Mouse (Mus musculus) neural tube, embryonic 14.5 days (tissue): Measurements from ENCODE around the gene Msi1. TPM values are rescaled to one million over a fixed set of nuclear protein-coding genes. Genes with fewer than 3 reads are reported as not detected.
A peak's percentile ranks its signal among the peaks of the same experiment; 100 is the strongest.

Source experiments
- ATAC-seq: fragments of 200-750 bp; cut with Nextera tagmentation; 2 replicates; pipeline ENCODE4 v1.8.0; 2017; ENCODE audit warnings: low read depth, mild to moderate bottlenecking, moderate TSS enrichment, moderate library complexity
- H3K27ac ChIP-seq: fragments of 300-500 bp; sonication (generic); 2 replicates; pipeline ENCODE4 v1.5.1; 2014; ENCODE audit warnings: low read depth, mild to moderate bottlenecking, control low read depth, low read length, moderate library complexity, mixed read lengths
- H3K27me3 ChIP-seq: fragments of 300-500 bp; sonication (generic); 2 replicates; pipeline ENCODE4 v1.6.1; 2014; ENCODE audit warnings: low read length; ENCODE audit not compliant: control insufficient read depth, insufficient read depth
- H3K36me3 ChIP-seq: fragments of 300-500 bp; sonication (generic); 2 replicates; pipeline ENCODE4 v1.6.1; 2014; ENCODE audit warnings: low read length, mixed read lengths; ENCODE audit not compliant: control insufficient read depth, insufficient read depth
- H3K4me1 ChIP-seq: fragments of 300-500 bp; sonication (generic); 2 replicates; pipeline ENCODE4 v1.6.1; 2014; ENCODE audit warnings: low read length; ENCODE audit not compliant: control insufficient read depth, insufficient read depth
- H3K4me2 ChIP-seq: fragments of 300-500 bp; sonication (generic); 2 replicates; pipeline ENCODE4 v1.6.1; 2014; ENCODE audit warnings: mild to moderate bottlenecking, low read depth, low read length, control low read depth
- H3K4me3 ChIP-seq: fragments of 300-500 bp; sonication (generic); 2 replicates; pipeline ENCODE4 v1.5.1; 2014; ENCODE audit warnings: low read depth, low read length, control low read depth, mixed read lengths
- H3K9ac ChIP-seq: fragments of 300-500 bp; sonication (generic); replicated peaks from 2 replicates; pipeline ENCODE4 v1.6.1; 2014; ENCODE audit warnings: low read depth, mild to moderate bottlenecking, control low read depth, low read length, mixed read lengths
- H3K9me3 ChIP-seq: fragments of 300-500 bp; sonication (generic); 2 replicates; pipeline ENCODE4 v1.6.1; 2016; ENCODE audit warnings: low read length; ENCODE audit not compliant: control insufficient read depth
- WGBS: fragments of 180-500 bp; shearing (Covaris S2); extraction: QIAGEN DNeasy Blood & Tissue Kit; methylation state at CpG from one replicate; pipeline ENCODE4 v1.1.7; 2014; 5-methylcytosine and 5-hydroxymethylcytosine counted together
- polyA plus RNA-seq: library from polyadenylated mRNA; unstranded; fragments of >200 nt; fragmentation: Nextera tagmentation; extraction: Ambion mirVana; gene quantifications from 2 replicates; pipeline ENCODE4 v1.2.1, GENCODE M21; 2014

Gene Msi1
- polyA plus RNA-seq = 55.1 and 55.4 TPM in 2 replicates

DNA sequence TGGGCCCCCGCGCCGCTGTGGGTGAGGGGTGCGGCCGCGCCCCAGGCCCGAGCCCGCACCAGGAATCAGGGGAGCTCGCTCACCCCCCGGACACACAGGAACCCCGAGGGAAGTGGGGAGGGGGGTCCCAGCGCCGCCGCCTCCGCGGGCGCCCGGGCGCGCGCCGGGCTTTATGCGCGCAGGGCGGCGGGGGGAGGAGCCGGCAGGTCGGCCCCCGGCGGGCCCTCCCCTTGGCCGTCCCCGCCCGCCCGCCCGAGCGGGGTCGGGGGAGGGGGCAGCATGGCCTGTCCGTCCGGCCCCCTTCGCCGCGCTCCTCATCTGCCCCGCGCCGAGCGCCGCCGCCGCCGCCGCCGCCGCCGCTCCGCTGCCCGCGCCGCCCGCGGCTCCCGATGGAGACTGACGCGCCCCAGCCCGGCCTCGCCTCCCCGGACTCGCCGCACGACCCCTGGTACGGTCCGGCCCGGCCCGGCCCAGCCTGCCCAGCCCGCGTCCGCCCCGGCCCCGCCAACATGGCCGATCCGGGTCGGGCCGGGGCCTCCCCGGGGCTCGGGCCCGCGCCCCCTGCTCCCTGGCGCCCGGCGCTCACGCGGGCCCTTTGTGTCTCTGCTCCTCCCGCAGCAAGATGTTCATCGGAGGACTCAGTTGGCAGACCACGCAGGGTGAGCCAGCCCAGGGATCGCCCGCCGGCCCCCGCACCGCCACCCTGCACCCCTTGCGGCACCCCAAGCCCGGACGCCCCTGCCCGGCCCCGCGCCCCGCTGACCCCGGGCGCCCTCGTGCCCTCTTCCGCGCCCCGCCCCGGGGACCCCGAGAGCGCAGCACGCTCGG is at the start of gene Msi1:
Gene Msi1 (plus strand): TSS at position 241 of the 828 bp plus-strand sequence.
- Histone ChIP-seq H3K9me3 (no peaks in the 10 kb centered on the region), H3K27ac (peak within 1 kb of the TSS; percentile 91)

DNA sequence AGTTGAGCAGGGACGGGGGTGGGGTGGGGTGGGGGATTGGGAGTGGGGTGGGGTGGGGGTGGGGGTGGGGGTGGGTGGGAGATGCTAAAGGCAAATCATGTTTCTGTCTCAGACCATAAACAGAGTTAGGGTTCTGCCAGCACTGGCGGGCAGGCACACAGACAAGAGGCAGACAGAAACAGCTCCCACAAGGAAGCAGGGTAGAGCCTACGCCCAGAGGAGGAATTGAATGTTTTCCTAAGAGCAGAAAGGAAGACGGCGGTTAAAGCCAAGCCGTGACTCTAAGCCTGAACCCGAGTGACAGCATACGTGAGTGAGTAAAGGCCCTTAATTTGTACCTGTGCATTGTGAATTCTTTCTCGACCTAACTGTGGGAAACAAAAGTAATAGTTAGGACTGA is 37.5 kb upstream of the Msi1 start:
- no peaks in the 10 kb centered on the region for H3K9me3 ChIP-seq
- no peak overlapping the region for H3K4me2 ChIP-seq
- no peaks in the 10 kb centered on the region for H3K27me3 ChIP-seq
- H3K4me1 ChIP-seq = 0 out of 2 replicates have a peak, but pooled peaks cover 3% of the 10 kb centered on the region
- no peak for ATAC-seq
- H3K4me3 ChIP-seq = no peak overlapping the region
- no peak overlapping the region for H3K27ac ChIP-seq
- 29% methylated on average over 9 of the region's 9 CpGs for WGBS
- no peaks in the 10 kb centered on the region for H3K36me3 ChIP-seq
- no peak overlapping the region for H3K9ac ChIP-seq

More for the DNA sequence above, at the start of gene Msi1:
- H3K36me3 ChIP-seq = 0 out of 2 replicates have a peak, but pooled peaks cover 5% of the 10 kb centered on the region
- under 1% methylated on average over 43 of the region's 117 CpGs for WGBS
- H3K4me3 ChIP-seq = peak within 1 kb of the TSS; percentile 74
- H3K4me2 ChIP-seq = peak within 1 kb of the TSS; percentile 73
- H3K4me1 ChIP-seq = peaks cover 36% of the 10 kb centered on the region
- no peaks in the 10 kb centered on the region for H3K27me3 ChIP-seq
- peak; percentile 52 for ATAC-seq
- H3K9ac ChIP-seq = peak within 1 kb of the TSS; percentile 100

DNA sequence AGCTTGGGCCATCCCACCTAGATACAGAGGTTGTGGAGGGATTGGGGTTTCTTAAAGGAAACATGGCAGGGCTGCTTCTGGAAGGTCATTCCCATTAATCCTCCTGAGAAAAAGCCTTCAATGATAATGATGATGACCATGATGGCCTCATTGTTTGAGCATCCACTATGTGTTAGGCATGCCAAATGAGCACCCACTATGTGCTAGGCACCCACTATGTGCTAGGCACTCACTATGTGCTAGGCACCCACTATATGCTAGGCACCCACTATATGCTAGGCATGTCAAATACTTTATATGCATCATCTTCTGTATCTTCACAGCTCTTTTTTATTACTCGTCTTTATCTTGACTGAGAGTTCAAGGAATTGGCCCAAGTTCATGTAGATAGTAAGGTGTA is 36.4 kb upstream of the Msi1 start:
- H3K9ac ChIP-seq = no peak overlapping the region
- ATAC-seq = no peak
- WGBS = 87% methylated on average over 1 of the region's 1 CpGs

DNA sequence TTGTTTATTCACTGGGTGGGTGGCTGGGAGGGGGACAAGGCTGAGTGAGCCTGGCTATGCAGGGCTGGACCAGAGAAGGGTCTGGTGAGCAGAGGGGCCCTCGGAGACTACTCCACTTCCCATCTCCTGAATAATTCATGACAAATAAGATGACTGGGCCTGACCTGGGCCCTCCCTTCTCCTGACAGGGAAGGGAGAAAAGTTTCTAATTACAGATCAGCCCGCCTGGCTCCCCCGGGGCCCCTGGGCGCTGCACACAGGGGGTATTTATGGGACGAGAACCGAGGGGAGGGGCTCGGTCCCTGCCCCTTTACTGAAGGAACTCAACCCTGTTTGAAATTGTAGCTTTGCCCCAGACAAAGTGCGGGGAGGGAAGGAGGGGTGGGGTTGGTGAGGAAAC is 35.2 kb upstream of the Msi1 start:
- Histone ChIP-seq H3K27me3 (no peaks in the 10 kb centered on the region), H3K9me3 (no peaks in the 10 kb centered on the region), H3K4me1 (peaks cover 6% of the 10 kb centered on the region; the same call in 1 of the 2 replicates), H3K36me3 (no peaks in the 10 kb centered on the region), H3K4me2 (no peak overlapping the region), H3K9ac (no peak overlapping the region), H3K4me3 (no peak overlapping the region), H3K27ac (no peak overlapping the region)
- peak; percentile 55; the same call in 1 of the 2 replicates for ATAC-seq
- WGBS = 1% methylated on average over 8 of the region's 8 CpGs

More for the DNA sequence above, 36.4 kb upstream of the Msi1 start:
- no peaks in the 10 kb centered on the region for H3K27me3 ChIP-seq
- H3K4me3 ChIP-seq = no peak overlapping the region
- H3K4me1 ChIP-seq = 0 out of 2 replicates have a peak, but pooled peaks cover 3% of the 10 kb centered on the region
- H3K36me3 ChIP-seq = no peaks in the 10 kb centered on the region
- no peaks in the 10 kb centered on the region for H3K9me3 ChIP-seq
- H3K27ac ChIP-seq = no peak overlapping the region
- H3K4me2 ChIP-seq = no peak overlapping the region

DNA sequence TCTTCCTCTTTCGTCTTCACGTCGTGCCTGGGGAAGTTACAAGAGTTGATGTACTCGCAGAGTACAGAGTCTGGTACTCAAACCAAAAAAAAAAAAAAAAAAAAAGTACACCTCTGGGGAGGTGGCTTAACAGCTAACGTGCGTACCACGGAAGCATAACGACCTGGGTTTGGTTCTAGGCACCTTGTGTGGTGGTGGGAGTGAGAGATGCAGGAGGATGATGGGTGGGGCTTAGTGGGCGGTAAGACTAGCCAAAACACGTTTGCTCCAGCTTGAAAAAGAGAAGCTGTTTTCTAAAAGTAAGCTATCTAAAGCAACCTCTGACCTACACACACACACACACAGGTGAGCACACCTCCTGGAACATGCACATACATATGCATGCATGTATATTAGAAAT is 34.6 kb upstream of the Msi1 start:
- Histone ChIP-seq H3K27me3 (no peaks in the 10 kb centered on the region), H3K4me2 (no peak overlapping the region), H3K4me1 (peaks cover 6% of the 10 kb centered on the region; the same call in 1 of the 2 replicates), H3K27ac (no peak overlapping the region), H3K4me3 (no peak overlapping the region), H3K9ac (no peak overlapping the region), H3K36me3 (no peaks in the 10 kb centered on the region), H3K9me3 (no peaks in the 10 kb centered on the region)
- ATAC-seq = no peak
- WGBS = 30% methylated on average over 10 of the region's 10 CpGs

DNA sequence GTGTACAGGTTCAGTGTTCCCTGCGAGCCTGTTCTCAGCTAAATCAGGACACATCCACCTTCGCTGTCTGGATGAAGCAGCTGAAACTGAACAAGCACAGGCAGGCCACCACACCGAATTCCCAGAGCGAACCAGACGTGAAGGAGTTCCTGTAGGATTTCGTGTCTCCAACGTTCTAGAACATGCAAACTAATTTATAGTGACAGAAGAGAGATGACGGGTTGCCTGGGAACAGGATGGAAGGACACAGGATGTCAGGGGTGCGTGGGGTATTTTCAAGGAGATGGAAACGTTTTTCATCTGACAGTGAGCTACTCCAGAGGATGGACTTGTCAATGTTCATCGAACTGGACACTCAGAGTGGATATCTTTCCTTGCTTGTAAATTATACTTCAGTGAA is 32.7 kb upstream of the Msi1 start:
- Histone ChIP-seq H3K27me3 (no peaks in the 10 kb centered on the region), H3K36me3 (no peaks in the 10 kb centered on the region), H3K9ac (no peak overlapping the region), H3K4me1 (peaks cover 6% of the 10 kb centered on the region; the same call in 1 of the 2 replicates), H3K27ac (no peak overlapping the region), H3K4me3 (no peak overlapping the region), H3K9me3 (no peaks in the 10 kb centered on the region), H3K4me2 (no peak overlapping the region)
- no peak for ATAC-seq
- 55% methylated on average over 11 of the region's 11 CpGs for WGBS

DNA sequence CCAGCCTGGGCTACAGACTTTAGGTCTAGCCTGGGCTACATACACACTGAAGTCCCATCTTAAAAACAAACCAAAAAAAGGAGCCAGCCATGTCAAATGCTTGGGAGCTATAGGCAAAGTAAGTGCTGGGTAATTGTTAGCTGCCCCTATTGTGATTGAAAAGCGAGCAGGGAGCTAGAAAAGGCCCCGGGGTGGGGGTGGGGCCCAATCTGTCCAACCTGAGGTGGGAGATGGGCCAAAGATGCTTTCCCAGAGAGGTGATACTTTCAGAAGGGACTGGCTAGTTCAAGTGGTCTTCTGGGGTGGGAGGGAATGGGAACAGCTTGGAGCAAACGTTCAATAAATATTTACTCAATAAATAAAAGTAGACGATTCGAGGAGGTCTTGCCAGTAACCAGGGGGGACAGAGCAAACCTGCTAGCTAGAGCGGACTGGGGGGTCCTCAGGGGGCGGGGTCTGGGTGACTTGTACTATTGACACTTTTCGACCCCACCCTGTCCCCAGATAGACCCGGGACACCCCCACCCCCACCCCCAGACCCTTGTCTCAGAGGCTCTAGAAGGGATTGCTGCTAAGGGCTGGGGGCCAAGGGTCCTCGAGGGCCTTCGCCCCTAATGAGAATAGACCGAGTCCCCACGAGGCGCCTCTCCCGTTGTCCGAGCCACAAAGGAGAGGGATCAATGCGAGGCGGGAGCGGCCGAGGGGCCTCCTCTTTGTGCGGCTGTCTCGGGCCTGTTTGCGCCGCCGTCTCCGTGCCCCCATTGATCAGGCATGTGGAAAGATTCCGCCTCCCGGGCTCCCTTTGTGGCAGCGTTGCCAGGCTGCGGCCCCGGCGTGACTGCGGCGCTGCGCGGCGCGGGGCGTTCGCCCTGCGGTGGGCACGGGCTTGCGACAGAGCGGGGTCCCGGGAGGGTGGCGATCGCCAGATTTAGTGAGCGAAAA is 31.3 kb upstream of the Msi1 start:
- 2% methylated on average over 48 of the region's 48 CpGs for WGBS
- ATAC-seq = peak; percentile 86

DNA sequence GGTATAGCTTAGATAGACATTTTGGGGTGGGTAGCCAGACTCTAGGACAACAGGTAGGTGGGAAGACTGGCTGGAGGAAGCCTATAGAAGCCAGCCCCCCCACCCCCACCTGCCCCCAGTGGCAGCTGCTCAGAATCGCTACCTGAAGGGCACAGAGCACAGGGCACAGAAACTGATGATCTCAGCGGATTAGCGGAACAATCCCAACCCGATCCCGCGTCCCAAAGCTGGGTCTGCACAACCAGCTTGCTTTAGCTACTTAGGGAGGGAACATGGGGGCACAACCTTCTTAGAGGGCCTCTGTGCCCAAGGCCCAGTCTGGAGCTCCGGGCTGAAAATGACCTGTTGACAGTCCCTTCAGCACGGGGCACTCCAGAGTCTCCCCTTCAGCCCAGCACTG is 27.3 kb upstream of the Msi1 start:
- Histone ChIP-seq H3K27ac (no peak overlapping the region), H3K36me3 (no peaks in the 10 kb centered on the region), H3K4me1 (peaks cover 9% of the 10 kb centered on the region; the same call in 1 of the 2 replicates), H3K4me2 (no peak overlapping the region), H3K9ac (no peak overlapping the region), H3K4me3 (no peak overlapping the region), H3K9me3 (no peaks in the 10 kb centered on the region), H3K27me3 (no peaks in the 10 kb centered on the region)
- ATAC-seq = no peak
- 92% methylated on average over 8 of the region's 8 CpGs for WGBS

More for the DNA sequence above, 31.3 kb upstream of the Msi1 start:
- Histone ChIP-seq H3K9ac (peak overlapping the region; percentile 62), H3K27me3 (no peaks in the 10 kb centered on the region), H3K36me3 (no peaks in the 10 kb centered on the region), H3K27ac (peak overlapping the region; percentile 77), H3K9me3 (no peaks in the 10 kb centered on the region), H3K4me1 (peaks cover 6% of the 10 kb centered on the region; the same call in 1 of the 2 replicates), H3K4me2 (peak overlapping the region; percentile 64), H3K4me3 (peak overlapping the region; percentile 26)
